Mouse (Mus musculus) lung, embryonic 16.5 days (tissue): ENCODE results near the gene Fam189a2. TPM values are rescaled to one million over a fixed set of nuclear protein-coding genes. Genes with fewer than 3 reads are reported as not detected.

ENCODE experiments used
- ATAC-seq: fragments of 200-750 bp; cut with Nextera tagmentation; 2 replicates; pipeline ENCODE4 v1.8.0; 2017; ENCODE audit warnings: low read depth, mild to moderate bottlenecking, moderate library complexity
- H3K27ac ChIP-seq: fragments of 300-500 bp; sonication (generic); 2 replicates; pipeline ENCODE4 v1.5.1; 2014; ENCODE audit warnings: mild to moderate bottlenecking, control low read depth, low read length
- H3K27me3 ChIP-seq: fragments of 300-500 bp; sonication (generic); 2 replicates; pipeline ENCODE4 v1.6.1; 2014; ENCODE audit warnings: low read depth, low read length, mixed read lengths; ENCODE audit not compliant: control insufficient read depth, insufficient read depth
- H3K36me3 ChIP-seq: fragments of 300-500 bp; sonication (generic); 2 replicates; pipeline ENCODE4 v1.6.1; 2014; ENCODE audit warnings: low read length; ENCODE audit not compliant: control insufficient read depth, insufficient read depth
- H3K4me1 ChIP-seq: fragments of 300-500 bp; sonication (generic); replicated peaks from 2 replicates; pipeline ENCODE4 v1.6.1; 2014; ENCODE audit warnings: low read length, mixed read lengths; ENCODE audit not compliant: control insufficient read depth, insufficient read depth
- H3K4me2 ChIP-seq: fragments of 300-500 bp; sonication (generic); 2 replicates; pipeline ENCODE4 v1.6.1; 2014; ENCODE audit warnings: low read depth, low read length, control low read depth
- H3K4me3 ChIP-seq: fragments of 300-500 bp; sonication (generic); 2 replicates; pipeline ENCODE4 v1.5.1; 2014; ENCODE audit warnings: mild to moderate bottlenecking, low read length, control low read depth
- H3K9ac ChIP-seq: fragments of 300-500 bp; sonication (generic); 2 replicates; pipeline ENCODE4 v1.6.1; 2014; ENCODE audit warnings: low read length, control low read depth
- H3K9me3 ChIP-seq: fragments of 300-500 bp; sonication (generic); 2 replicates; pipeline ENCODE4 v1.6.1; 2016; ENCODE audit warnings: low read length; ENCODE audit not compliant: control insufficient read depth
- WGBS: fragments of 180-500 bp; shearing (Covaris S2); extraction: QIAGEN DNeasy Blood & Tissue Kit; methylation state at CpG from one replicate; pipeline ENCODE4 v1.1.7; 2014; 5-methylcytosine and 5-hydroxymethylcytosine counted together
- polyA plus RNA-seq: library from polyadenylated mRNA; unstranded; fragments of >200 nt; fragmentation: Nextera tagmentation; extraction: Ambion mirVana; gene quantifications from 2 replicates; pipeline ENCODE4 v1.2.1, GENCODE M21; 2015

Fam189a2 gene
- polyA plus RNA-seq: 1.6 and 1.9 TPM in 2 replicates

DNA sequence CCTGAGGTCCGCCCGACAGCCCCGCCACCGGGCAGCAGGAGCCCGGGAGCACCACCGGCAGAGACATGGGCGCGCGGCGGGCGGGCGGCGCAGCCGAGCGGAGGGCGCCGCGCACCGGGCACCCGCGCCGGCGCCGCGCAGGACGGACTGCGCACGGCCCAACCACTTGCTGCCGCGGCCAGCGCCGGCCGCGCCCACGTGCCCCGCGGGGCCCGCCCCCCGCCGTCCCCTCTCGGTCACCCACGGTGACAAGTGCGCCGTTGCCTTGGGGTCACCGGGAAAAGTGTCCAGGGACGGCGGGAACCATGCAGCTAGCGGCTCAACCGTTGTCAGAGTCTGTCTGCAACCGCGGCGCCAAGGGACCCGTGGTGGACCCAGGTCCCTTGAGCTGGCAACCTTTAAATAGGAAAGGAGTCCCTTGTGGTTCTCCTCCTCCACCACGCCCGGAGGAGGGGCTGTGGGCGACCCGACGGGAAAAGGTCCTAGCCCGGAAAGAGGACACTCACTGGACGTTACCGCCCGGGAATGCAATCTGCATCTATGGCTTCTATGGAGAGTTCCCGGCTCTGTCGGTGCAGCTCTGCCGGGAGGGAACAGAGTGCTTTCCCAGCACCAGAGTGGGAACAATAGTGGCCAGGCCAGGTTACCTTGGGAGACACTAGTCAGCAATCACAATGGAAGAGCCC lies at the start of gene Fam189a2:
Gene Fam189a2 (minus strand): TSS at position 149 of the 686 bp plus-strand sequence.
- H3K36me3 ChIP-seq: no peaks in the 10 kb centered on the region
- peak within 1 kb of the TSS; percentile 77 for H3K9ac ChIP-seq
- 0 out of 2 replicates have a peak within 1 kb of the TSS, but pooled peaks have one; percentile 50 for H3K27ac ChIP-seq
- peak within 1 kb of the TSS; percentile 77 for H3K4me3 ChIP-seq
- peaks cover 20% of the 10 kb centered on the region for H3K27me3 ChIP-seq
- peak within 1 kb of the TSS; percentile 95 for H3K4me2 ChIP-seq
- H3K4me1 ChIP-seq: peaks cover 5% of the 10 kb centered on the region; the same call in 1 of the 2 replicates
- ATAC-seq: peak; percentile 93
- WGBS: under 1% methylated on average over 52 of the region's 65 CpGs
- H3K9me3 ChIP-seq: 0 out of 2 replicates have a peak, but pooled peaks cover under 1% of the 10 kb centered on the region

- Histone ChIP-seq H3K9me3 (no peaks in the 10 kb centered on the region), H3K9ac (no peak overlapping the region), H3K4me1 (no peaks in the 10 kb centered on the region), H3K27me3 (no peaks in the 10 kb centered on the region), H3K36me3 (no peaks in the 10 kb centered on the region), H3K4me3 (no peak overlapping the region), H3K27ac (no peak overlapping the region), H3K4me2 (no peak overlapping the region)
- WGBS: 91% methylated on average over 3 of the region's 3 CpGs
- ATAC-seq: no peak
These were observed 46.8 kb upstream of the Fam189a2 start for GRCm38 (mm10) chr19:24077658-24078057.

DNA sequence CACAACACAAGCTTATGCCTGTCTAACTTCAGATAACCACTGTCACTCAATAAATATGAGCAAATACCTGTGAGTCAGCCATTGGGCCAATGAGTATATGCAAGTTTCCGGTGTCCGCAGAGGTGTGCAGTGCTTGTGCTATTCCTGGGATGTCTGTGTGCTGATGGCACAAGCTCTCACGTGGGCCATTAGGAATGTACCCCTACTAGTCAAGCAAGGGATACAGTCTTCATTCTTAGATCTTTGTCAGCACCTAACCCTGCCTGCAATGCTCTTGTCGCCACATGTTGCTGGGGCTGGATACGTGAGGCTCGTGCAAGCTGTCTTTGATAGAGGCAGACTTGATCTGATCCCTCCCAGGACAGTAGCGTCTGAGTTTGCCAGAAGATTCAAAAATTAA lies 45.7 kb upstream of the Fam189a2 start:
- H3K4me1 ChIP-seq: no peaks in the 10 kb centered on the region
- H3K4me3 ChIP-seq: no peak overlapping the region
- no peaks in the 10 kb centered on the region for H3K9me3 ChIP-seq
- no peak overlapping the region for H3K27ac ChIP-seq
- H3K4me2 ChIP-seq: no peak overlapping the region
- no peaks in the 10 kb centered on the region for H3K36me3 ChIP-seq
- no peak overlapping the region for H3K9ac ChIP-seq
- ATAC-seq: no peak
- 83% methylated on average over 7 of the region's 7 CpGs for WGBS
- no peaks in the 10 kb centered on the region for H3K27me3 ChIP-seq

GRCm38 (mm10) chr19:24075927-24076326 lies 45.1 kb upstream of the Fam189a2 start:
- no peaks in the 10 kb centered on the region for H3K9me3 ChIP-seq
- no peaks in the 10 kb centered on the region for H3K36me3 ChIP-seq
- H3K4me2 ChIP-seq: no peak overlapping the region
- H3K27me3 ChIP-seq: no peaks in the 10 kb centered on the region
- WGBS: 71% methylated on average over 8 of the region's 8 CpGs
- H3K4me1 ChIP-seq: no peaks in the 10 kb centered on the region
- no peak overlapping the region for H3K4me3 ChIP-seq
- H3K27ac ChIP-seq: no peak overlapping the region
- ATAC-seq: no peak
- H3K9ac ChIP-seq: no peak overlapping the region

GRCm38 (mm10) chr19:24073155-24073554 lies 42.3 kb upstream of the Fam189a2 start:
- Histone ChIP-seq H3K4me1 (no peaks in the 10 kb centered on the region), H3K9ac (no peak overlapping the region), H3K27me3 (no peaks in the 10 kb centered on the region), H3K36me3 (no peaks in the 10 kb centered on the region), H3K4me3 (no peak overlapping the region), H3K4me2 (no peak overlapping the region), H3K27ac (no peak overlapping the region), H3K9me3 (no peaks in the 10 kb centered on the region)
- WGBS: 66% methylated on average over 4 of the region's 4 CpGs
- ATAC-seq: no peak

DNA sequence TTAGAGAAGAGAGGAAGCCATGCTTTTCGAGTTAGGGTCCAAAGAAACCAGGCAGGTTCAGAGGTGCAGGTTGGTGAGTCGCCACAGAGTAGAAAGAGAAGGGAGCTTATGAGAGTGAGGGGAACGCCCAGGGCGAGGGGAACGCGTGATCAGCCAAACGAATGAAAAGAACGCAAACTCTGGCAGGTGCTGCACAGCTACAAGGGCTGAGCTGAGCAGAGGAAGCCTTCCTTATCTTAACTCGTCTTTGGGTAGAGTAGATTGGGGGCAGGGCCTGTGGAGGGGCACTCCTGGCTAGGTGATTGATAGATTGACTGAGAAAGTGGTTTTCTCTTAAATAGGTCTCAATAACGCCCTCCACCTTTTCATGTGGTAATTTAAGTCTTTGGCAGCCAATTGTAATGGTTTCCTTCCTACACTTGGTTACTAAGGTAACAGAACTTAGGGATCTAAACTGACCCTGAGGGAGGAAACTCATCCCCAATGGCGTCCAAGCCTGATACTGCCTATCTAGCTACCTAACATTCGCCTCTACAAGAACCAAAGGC lies 33.6 kb upstream of the Fam189a2 start:
- no peaks in the 10 kb centered on the region for H3K9me3 ChIP-seq
- H3K9ac ChIP-seq: no peak overlapping the region
- no peaks in the 10 kb centered on the region for H3K36me3 ChIP-seq
- no peak overlapping the region for H3K4me3 ChIP-seq
- no peak for ATAC-seq
- WGBS: 48% methylated on average over 12 of the region's 12 CpGs
- no peak overlapping the region for H3K27ac ChIP-seq
- H3K27me3 ChIP-seq: no peaks in the 10 kb centered on the region
- H3K4me1 ChIP-seq: no peaks in the 10 kb centered on the region
- H3K4me2 ChIP-seq: no peak overlapping the region

- Histone ChIP-seq H3K4me2 (no peak overlapping the region), H3K27ac (no peak overlapping the region), H3K27me3 (no peaks in the 10 kb centered on the region), H3K4me3 (no peak overlapping the region), H3K36me3 (no peaks in the 10 kb centered on the region), H3K9me3 (no peaks in the 10 kb centered on the region), H3K4me1 (no peaks in the 10 kb centered on the region), H3K9ac (no peak overlapping the region)
- 69% methylated on average over 4 of the region's 4 CpGs for WGBS
- ATAC-seq: no peak
These were observed 32.8 kb upstream of the Fam189a2 start for GRCm38 (mm10) chr19:24063585-24063984.

DNA sequence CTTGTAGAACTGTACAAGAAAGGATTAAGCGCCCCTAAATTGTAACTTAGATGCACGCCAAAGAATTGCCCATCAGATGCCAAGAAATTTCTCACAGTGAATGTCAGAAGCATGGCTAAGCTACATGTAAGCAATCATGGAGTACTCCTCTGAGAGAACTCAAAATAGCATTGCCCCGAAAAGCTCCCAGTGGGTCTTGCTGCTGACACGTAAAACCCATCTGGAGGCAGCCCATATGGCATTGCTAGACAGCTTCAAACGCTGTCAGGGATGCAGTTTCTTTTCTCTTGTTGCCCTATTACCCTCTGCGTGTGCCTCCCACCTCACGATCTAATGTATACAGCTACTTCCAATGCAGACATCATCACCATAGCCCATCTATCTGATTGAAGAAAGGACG lies 28.0 kb upstream of the Fam189a2 start:
- no peak overlapping the region for H3K4me3 ChIP-seq
- 54% methylated on average over 8 of the region's 8 CpGs for WGBS
- H3K4me2 ChIP-seq: no peak overlapping the region
- H3K4me1 ChIP-seq: peaks cover 12% of the 10 kb centered on the region
- ATAC-seq: peak; percentile 29; the same call in 1 of the 2 replicates
- H3K27ac ChIP-seq: no peak overlapping the region
- H3K36me3 ChIP-seq: no peaks in the 10 kb centered on the region
- H3K9me3 ChIP-seq: no peaks in the 10 kb centered on the region
- no peak overlapping the region for H3K9ac ChIP-seq
- no peaks in the 10 kb centered on the region for H3K27me3 ChIP-seq

DNA sequence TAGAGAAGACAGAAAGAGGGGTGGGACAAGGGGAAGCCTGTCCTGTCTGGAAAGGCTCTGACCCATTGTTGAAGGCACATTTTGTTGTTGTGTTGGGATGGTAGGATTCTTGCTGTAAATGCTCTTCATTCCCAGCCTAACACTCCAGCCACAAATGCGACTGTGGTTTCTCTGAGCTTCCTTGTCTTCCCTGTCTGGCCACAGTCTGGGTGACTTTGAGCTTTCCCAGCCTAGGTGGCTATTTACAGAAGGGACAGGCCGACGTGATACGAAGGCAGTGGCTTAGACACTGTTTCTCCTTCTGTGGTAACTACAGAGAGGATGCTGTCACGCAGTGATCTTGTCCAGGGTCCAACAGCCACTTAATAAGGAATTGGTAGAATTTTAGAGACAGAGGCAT lies 27.2 kb upstream of the Fam189a2 start:
- Histone ChIP-seq H3K9me3 (no peaks in the 10 kb centered on the region), H3K4me2 (no peak overlapping the region), H3K4me1 (peaks cover 12% of the 10 kb centered on the region), H3K27ac (peak overlapping the region; percentile 59), H3K4me3 (no peak overlapping the region), H3K36me3 (no peaks in the 10 kb centered on the region), H3K27me3 (no peaks in the 10 kb centered on the region), H3K9ac (no peak overlapping the region)
- ATAC-seq: no peak
- WGBS: 45% methylated on average over 5 of the region's 5 CpGs
